Mouse (Mus musculus): ENCODE measurements around the gene Raf1. TPM values are rescaled to one million over a fixed set of nuclear protein-coding genes. Genes with fewer than 3 reads are reported as not detected.

Raf1 gene
- total and polyA plus RNA-seq, 3 experiments, result 79.3 to 80.7 TPM; not detected in 1

- Histone ChIP-seq H3K36me3 (ENCODE audit: control insufficient read depth in 1 of 2, insufficient read depth in 2 of 2, low read length in 2 of 2) (no peaks in the 10 kb centered on the region), H3K9me3 (replicated peaks; ENCODE audit: insufficient read depth, low read length) (no peaks in the 10 kb centered on the region), H3K79me2 (ENCODE audit: control insufficient read depth, insufficient read depth, low read length, poor library complexity) (no peaks in the 10 kb centered on the region), H3K4me1 (ENCODE audit: control insufficient read depth in 1 of 2, insufficient read depth in 2 of 2, low read length in 2 of 2) (no peaks in the 10 kb centered on the region), H3K27me3 (ENCODE audit: control insufficient read depth in 1 of 2, insufficient read depth in 2 of 2, low read length in 2 of 2) (peaks cover 0 to 2% of the 10 kb centered on the region in 2 experiments; a peak in 2 of 4 replicates), H3K4me3 (ENCODE audit: control insufficient read depth in 1 of 2, insufficient read depth in 1 of 2, low read depth in 2 of 2, low read length in 2 of 2) (no peak overlapping the region), H3K27ac (ENCODE audit: control insufficient read depth, low read depth, low read length) (no peak overlapping the region), H3K9ac (ENCODE audit: control insufficient read depth, low read depth, low read length, poor library complexity, severe bottlenecking) (no peak overlapping the region)
- TF ChIP-seq POLR2AphosphoS5 (IDR thresholded peaks at IDR 0.05; ENCODE audit: borderline replicate concordance, low read depth, low read length), result no peak
- TF ChIP-seq GABPA (IDR thresholded peaks at IDR 0.05; ENCODE audit: low read depth, low read length), result no peak
- TF ChIP-seq KAT2A (conservative IDR thresholded peaks at IDR 0.05; ENCODE audit: low read depth, low read length), result no peak
- TF ChIP-seq CTCF (IDR thresholded peaks at IDR 0.05 in 2 of 3, conservative IDR thresholded peaks at IDR 0.05 in 1 of 3; ENCODE audit: control insufficient read depth in 1 of 3, insufficient read depth in 1 of 3, low read depth in 2 of 3, low read length in 3 of 3, poor library complexity in 1 of 3, severe bottlenecking in 1 of 3), result no peak
- no peak for TF ChIP-seq SMC3 (IDR thresholded peaks at IDR 0.05; ENCODE audit: low read depth, low read length)
- TF ChIP-seq BHLHE40 (IDR thresholded peaks at IDR 0.05; ENCODE audit: borderline replicate concordance, low read depth, low read length), result no peak
- no peak for TF ChIP-seq MEF2A (IDR thresholded peaks at IDR 0.05; ENCODE audit: extremely low read depth, insufficient replicate concordance, low read depth, low read length, poor library complexity, severe bottlenecking)
- TF ChIP-seq RAD21 (IDR thresholded peaks at IDR 0.05; ENCODE audit: low read depth, low read length), result no peak
- no peak for TF ChIP-seq MYB (IDR thresholded peaks at IDR 0.05; ENCODE audit: low read depth, low read length)
- no peak for TF ChIP-seq CHD1 (IDR thresholded peaks at IDR 0.05; ENCODE audit: low read depth, low read length)
- no peak for TF ChIP-seq ZMIZ1 (IDR thresholded peaks at IDR 0.05; ENCODE audit: low read depth, low read length)
- TF ChIP-seq ZC3H11A (IDR thresholded peaks at IDR 0.05; ENCODE audit: low read depth, low read length), result no peak
- TF ChIP-seq USF2 (IDR thresholded peaks at IDR 0.05; ENCODE audit: borderline replicate concordance in 1 of 2, insufficient read depth in 1 of 2, low read depth in 1 of 2, low read length in 2 of 2), result no peak
- TF ChIP-seq MXI1 (IDR thresholded peaks at IDR 0.05; ENCODE audit: low read depth, low read length), result no peak
- no peak for TF ChIP-seq NRF1 (IDR thresholded peaks at IDR 0.05; ENCODE audit: insufficient read depth, low read depth, low read length, poor library complexity, severe bottlenecking)
- no peak for TF ChIP-seq TBP (IDR thresholded peaks at IDR 0.05; ENCODE audit: low read depth, low read length)
- TF ChIP-seq POLR2AphosphoS2 (IDR thresholded peaks at IDR 0.05; ENCODE audit: low read length), result no peak
- no peak for TF ChIP-seq E2F4 (IDR thresholded peaks at IDR 0.05; ENCODE audit: borderline replicate concordance, low read depth, low read length)
- no peak for TF ChIP-seq JUND (IDR thresholded peaks at IDR 0.05; ENCODE audit: low read depth, low read length)
- no peak for DNase-seq (ENCODE audit: low read depth, low spot score)
These were observed 45.8 kb upstream of the Raf1 start for GRCm38 (mm10) chr6:115722246-115722645.

All from MEL (cell line).